Mouse (Mus musculus) MEL (cell line): ENCODE data around the gene Rxfp4.

ENCODE experiments used
- BHLHE40 ChIP-seq: IDR thresholded peaks from 2 replicates; pipeline ENCODE4 v1.6.1; 2012; ENCODE audit warnings: low read depth, mild to moderate bottlenecking, inconsistent platforms, low read length, improper control_type of control experiment, borderline replicate concordance
- EP300 ChIP-seq, 2 experiments: IDR thresholded peaks; 2 replicates each; pipeline ENCODE4 v1.6.1; 2011; ENCODE audit warnings: improper control_type of control experiment in 2 of 2, low read length in 2 of 2, low read depth in 1 of 2, mild to moderate bottlenecking in 1 of 2
- GATA1 ChIP-seq: IDR thresholded peaks from 2 replicates; pipeline ENCODE4 v1.6.1; 2011; ENCODE audit warnings: low read depth, low read length, improper control_type of control experiment
- HCFC1 ChIP-seq: IDR thresholded peaks from 2 replicates; pipeline ENCODE4 v1.6.1; 2012; ENCODE audit warnings: low read depth, mild to moderate bottlenecking, inconsistent platforms, low read length, improper control_type of control experiment, moderate library complexity
- MAX ChIP-seq: IDR thresholded peaks from 2 replicates; pipeline ENCODE4 v1.6.1; 2011; ENCODE audit warnings: low read length, improper control_type of control experiment
- POLR2A ChIP-seq, 2 experiments: IDR thresholded peaks; 2 replicates each; pipeline ENCODE4 v1.6.1; 2011 to 2012; ENCODE audit warnings: low read length in 2 of 2, mild to moderate bottlenecking in 2 of 2, control low read depth in 1 of 2, improper control_type of control experiment in 1 of 2, low read depth in 1 of 2, moderate library complexity in 1 of 2; ENCODE audit not compliant: control insufficient read depth in 1 of 2, insufficient read depth in 1 of 2, poor library complexity in 1 of 2
- RAD21 ChIP-seq: IDR thresholded peaks from 2 replicates; pipeline ENCODE4 v1.6.1; 2011; ENCODE audit warnings: mild to moderate bottlenecking, low read depth, low read length, improper control_type of control experiment
- RCOR1 ChIP-seq: IDR thresholded peaks from 2 replicates; pipeline ENCODE4 v1.6.1; 2012; ENCODE audit warnings: low read depth, mild to moderate bottlenecking, inconsistent platforms, low read length, improper control_type of control experiment
- USF2 ChIP-seq, 2 experiments: IDR thresholded peaks; 2 replicates each; pipeline ENCODE4 v1.6.1; 2011 to 2012; ENCODE audit warnings: improper control_type of control experiment in 2 of 2, low read length in 2 of 2, borderline replicate concordance in 1 of 2, inconsistent platforms in 1 of 2, low read depth in 1 of 2, mild to moderate bottlenecking in 1 of 2; ENCODE audit not compliant: insufficient read depth in 1 of 2
- ZC3H11A ChIP-seq: IDR thresholded peaks from 2 replicates; pipeline ENCODE4 v1.6.1; 2012; ENCODE audit warnings: low read depth, mild to moderate bottlenecking, inconsistent platforms, low read length, improper control_type of control experiment

- no peak for TF ChIP-seq USF2 (IDR thresholded peaks at IDR 0.05; ENCODE audit: borderline replicate concordance in 1 of 2, insufficient read depth in 1 of 2, low read depth in 1 of 2, low read length in 2 of 2)
- TF ChIP-seq RAD21 = no peak
- no peak for TF ChIP-seq EP300 (IDR thresholded peaks at IDR 0.05; ENCODE audit: low read depth in 1 of 2, low read length in 2 of 2)
- TF ChIP-seq HCFC1 = no peak
- no peak for TF ChIP-seq GATA1
- no peak for TF ChIP-seq MAX
- TF ChIP-seq POLR2A (IDR thresholded peaks at IDR 0.05; ENCODE audit: control insufficient read depth in 1 of 2, insufficient read depth in 1 of 2, low read depth in 1 of 2, low read length in 2 of 2, poor library complexity in 1 of 2) = no peak
- TF ChIP-seq RCOR1 = no peak
- TF ChIP-seq ZC3H11A = no peak
- no peak for TF ChIP-seq BHLHE40
These were observed 48.3 kb upstream of the Rxfp4 start for GRCm38 (mm10) chr3:88701222-88701621.
